Mouse (Mus musculus): ENCODE data around the gene Gga1. TPM values are rescaled to one million over a fixed set of nuclear protein-coding genes. Genes with fewer than 3 reads are reported as not detected.
A peak's percentile ranks its signal among the peaks of the same experiment; 100 is the strongest.

The Gga1 gene
- polyA plus RNA-seq, 1 experiment: 56.5 TPM

DNA sequence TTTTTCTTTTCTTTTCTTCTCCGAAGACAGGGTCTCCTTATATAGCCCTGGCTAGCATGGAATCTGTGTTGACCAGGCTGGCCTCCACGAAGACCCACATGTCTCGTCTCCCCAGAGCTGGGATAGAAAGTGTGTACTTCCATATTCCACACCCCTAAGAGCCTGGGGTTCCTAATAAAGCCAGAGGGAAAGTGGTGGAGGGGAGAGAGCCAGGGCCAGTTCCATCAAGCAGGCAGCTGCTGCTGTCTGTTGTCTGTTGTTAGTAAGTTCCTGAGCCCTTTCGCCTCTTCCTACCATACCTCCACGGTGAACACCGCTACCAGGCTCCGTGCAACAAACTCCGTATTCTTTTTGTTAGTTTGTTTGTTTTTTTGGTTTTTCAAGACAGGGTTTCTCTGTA lies 51.5 kb downstream of the Gga1 start:
- H3K4me3 ChIP-seq (ENCODE audit: insufficient read depth, low read depth, low read length): no peak overlapping the region
- TF ChIP-seq CTCF (conservative IDR thresholded peaks at IDR 0.05; ENCODE audit: insufficient read depth, insufficient read length, low read depth, low read length): no peak
- TF ChIP-seq POLR2A (IDR thresholded peaks at IDR 0.05; ENCODE audit: low read depth, low read length): no peak
- H3K36me3 ChIP-seq (ENCODE audit: control insufficient read depth, insufficient read depth, low read length): no peaks in the 10 kb centered on the region
- 60% methylated on average over 8 of the region's 8 CpGs for WGBS
- DNase-seq: no peak
- H3K27ac ChIP-seq (ENCODE audit: insufficient read depth, low read depth, low read length): no peak overlapping the region
- H3K27me3 ChIP-seq (replicated peaks; ENCODE audit: control insufficient read depth, insufficient read depth, low read length): no peaks in the 10 kb centered on the region
- H3K4me1 ChIP-seq (ENCODE audit: control insufficient read depth, insufficient read depth, low read length): peaks cover 21% of the 10 kb centered on the region

DNA sequence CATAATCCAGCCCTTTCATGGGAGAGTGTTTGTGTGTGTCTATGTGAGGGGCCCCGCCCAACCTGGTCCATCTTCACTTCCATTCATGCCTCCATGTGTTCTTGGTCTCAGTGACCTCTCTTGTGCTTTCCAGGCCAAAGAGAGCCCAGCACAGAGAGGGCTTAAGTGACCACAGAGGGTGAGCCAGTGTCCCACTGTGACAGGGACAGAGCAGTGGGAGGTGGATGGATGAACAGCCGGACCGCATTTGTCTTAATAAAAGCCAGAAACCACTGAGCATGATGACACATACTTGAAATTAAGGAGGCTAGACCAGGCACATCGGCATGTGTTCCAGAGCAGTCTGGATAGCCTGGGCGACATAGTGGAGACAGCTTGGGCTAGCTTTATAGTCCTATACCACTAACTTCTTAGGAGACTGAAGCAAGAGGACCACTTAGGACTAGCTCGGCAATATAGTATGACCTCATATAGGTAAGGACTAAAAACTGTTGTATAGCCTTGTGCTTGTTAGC lies 53.3 kb downstream of the Gga1 start:
- TF ChIP-seq CTCF (conservative IDR thresholded peaks at IDR 0.05; ENCODE audit: insufficient read depth, insufficient read length, low read depth, low read length) (no peak), POLR2A (IDR thresholded peaks at IDR 0.05; ENCODE audit: low read depth, low read length) (no peak)
- Histone ChIP-seq H3K4me1 (ENCODE audit: control insufficient read depth, insufficient read depth, low read length) (peaks cover 18% of the 10 kb centered on the region), H3K27me3 (replicated peaks; ENCODE audit: control insufficient read depth, insufficient read depth, low read length) (no peaks in the 10 kb centered on the region), H3K36me3 (ENCODE audit: control insufficient read depth, insufficient read depth, low read length) (no peaks in the 10 kb centered on the region), H3K27ac (ENCODE audit: insufficient read depth, low read depth, low read length) (no peak overlapping the region), H3K4me3 (ENCODE audit: insufficient read depth, low read depth, low read length) (no peak overlapping the region)
- 95% methylated on average over 6 of the region's 6 CpGs for WGBS
- DNase-seq: no peak

DNA sequence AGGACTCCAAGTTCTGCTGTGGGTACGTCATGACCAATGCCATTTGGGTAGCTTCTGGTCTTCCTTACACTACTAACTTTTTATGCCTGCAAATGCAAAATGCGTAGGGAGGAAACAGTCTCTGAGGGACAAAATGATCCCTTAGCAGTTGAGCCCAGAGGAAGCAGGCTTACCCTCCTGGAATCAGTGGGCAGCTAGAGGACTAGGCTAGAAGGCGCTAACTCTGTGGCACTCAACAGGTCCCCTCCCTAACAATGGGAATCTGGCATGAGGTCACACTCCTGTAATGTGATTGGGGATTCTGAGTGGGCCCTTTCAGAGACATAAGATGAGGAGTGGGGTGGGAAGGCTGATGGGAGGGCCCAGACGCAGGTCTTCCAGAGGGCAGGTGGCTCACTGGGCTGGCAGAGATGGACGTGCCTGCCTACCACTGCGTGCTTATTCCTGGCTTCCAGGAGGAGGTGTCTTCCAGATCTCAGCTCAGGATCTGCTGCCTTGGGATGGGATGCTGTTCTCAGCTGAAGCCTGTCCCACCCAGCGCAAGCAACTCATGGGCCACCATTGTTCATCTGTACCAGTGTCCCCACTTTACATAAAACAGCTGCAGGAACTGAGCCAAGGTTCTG lies 53.9 kb downstream of the Gga1 start:
- WGBS: 95% methylated on average over 7 of the region's 7 CpGs
- TF ChIP-seq POLR2A (IDR thresholded peaks at IDR 0.05; ENCODE audit: low read depth, low read length): no peak
- TF ChIP-seq CTCF (conservative IDR thresholded peaks at IDR 0.05; ENCODE audit: insufficient read depth, insufficient read length, low read depth, low read length): no peak
- no peak for DNase-seq
- H3K4me1 ChIP-seq (ENCODE audit: control insufficient read depth, insufficient read depth, low read length): peaks cover 15% of the 10 kb centered on the region
- H3K4me3 ChIP-seq (ENCODE audit: insufficient read depth, low read depth, low read length): no peak overlapping the region
- H3K27ac ChIP-seq (ENCODE audit: insufficient read depth, low read depth, low read length): no peak overlapping the region
- H3K36me3 ChIP-seq (ENCODE audit: control insufficient read depth, insufficient read depth, low read length): no peaks in the 10 kb centered on the region
- H3K27me3 ChIP-seq (replicated peaks; ENCODE audit: control insufficient read depth, insufficient read depth, low read length): no peaks in the 10 kb centered on the region

DNA sequence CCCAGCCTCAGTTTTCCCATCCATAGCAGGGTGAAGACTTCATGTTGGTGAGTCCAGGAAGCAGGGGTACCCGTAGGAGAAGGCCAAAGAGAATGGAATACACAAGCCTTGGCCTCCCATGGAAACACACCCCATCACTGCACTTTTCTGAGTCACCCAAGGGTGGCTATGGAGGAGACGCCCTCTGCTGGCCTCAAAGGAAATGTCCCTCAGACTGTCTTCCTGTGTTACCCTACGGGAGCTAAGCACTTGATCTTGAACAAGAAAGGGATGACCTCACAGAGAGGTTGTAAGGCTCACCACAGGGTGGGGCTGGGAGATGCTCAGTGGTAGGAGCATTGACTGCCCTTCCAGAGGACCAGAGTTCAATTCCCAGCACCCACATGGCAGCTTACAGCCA lies 54.6 kb downstream of the Gga1 start:
- H3K4me1 ChIP-seq (ENCODE audit: control insufficient read depth, insufficient read depth, low read length): peaks cover 12% of the 10 kb centered on the region
- WGBS: 22% methylated on average over 3 of the region's 3 CpGs
- TF ChIP-seq CTCF (conservative IDR thresholded peaks at IDR 0.05; ENCODE audit: insufficient read depth, insufficient read length, low read depth, low read length) (peak; percentile 88), POLR2A (IDR thresholded peaks at IDR 0.05; ENCODE audit: low read depth, low read length) (no peak)
- peak; percentile 70 for DNase-seq
- H3K36me3 ChIP-seq (ENCODE audit: control insufficient read depth, insufficient read depth, low read length): no peaks in the 10 kb centered on the region
- H3K27ac ChIP-seq (ENCODE audit: insufficient read depth, low read depth, low read length): no peak overlapping the region
- no peaks in the 10 kb centered on the region for H3K27me3 ChIP-seq (replicated peaks; ENCODE audit: control insufficient read depth, insufficient read depth, low read length)
- no peak overlapping the region for H3K4me3 ChIP-seq (ENCODE audit: insufficient read depth, low read depth, low read length)

DNA sequence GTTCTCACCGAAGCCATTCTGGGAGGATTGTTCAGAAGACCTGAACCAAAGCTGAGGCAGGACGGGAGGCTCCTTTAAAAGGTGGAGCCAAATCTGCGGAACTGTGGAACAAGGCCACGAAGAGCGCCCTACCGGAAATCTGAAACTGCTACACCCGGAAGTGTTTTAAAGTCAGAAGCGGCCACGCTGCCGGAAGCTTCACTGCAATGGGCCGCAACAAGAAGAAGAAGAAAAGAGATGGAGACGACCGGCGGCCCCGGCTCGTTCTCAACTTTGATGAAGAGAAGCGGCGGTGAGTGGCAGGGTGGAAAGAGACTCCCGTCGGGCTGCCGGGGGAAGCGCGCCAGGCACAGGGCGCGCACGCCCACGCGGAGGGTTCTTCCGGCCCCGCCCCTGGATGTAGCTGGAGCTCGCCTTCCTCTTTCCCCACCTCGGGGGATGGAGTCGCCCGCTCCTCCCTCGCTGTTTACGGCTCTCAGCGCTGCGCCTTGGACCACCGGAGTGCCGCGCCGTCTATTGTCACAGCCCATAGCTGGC lies 57.9 kb downstream of the Gga1 start, which contains the start of gene Nol12:
Gene Nol12, plus strand, starts transcription at position 150 of the 537 bp plus-strand sequence.
- under 1% methylated on average over 42 of the region's 42 CpGs for WGBS
- 0 out of 2 replicates have a peak, but pooled peaks cover 4% of the 10 kb centered on the region for H3K4me1 ChIP-seq (ENCODE audit: control insufficient read depth, insufficient read depth, low read length)
- peak within 1 kb of the TSS; percentile 83 for H3K4me3 ChIP-seq (ENCODE audit: insufficient read depth, low read depth, low read length)

DNA sequence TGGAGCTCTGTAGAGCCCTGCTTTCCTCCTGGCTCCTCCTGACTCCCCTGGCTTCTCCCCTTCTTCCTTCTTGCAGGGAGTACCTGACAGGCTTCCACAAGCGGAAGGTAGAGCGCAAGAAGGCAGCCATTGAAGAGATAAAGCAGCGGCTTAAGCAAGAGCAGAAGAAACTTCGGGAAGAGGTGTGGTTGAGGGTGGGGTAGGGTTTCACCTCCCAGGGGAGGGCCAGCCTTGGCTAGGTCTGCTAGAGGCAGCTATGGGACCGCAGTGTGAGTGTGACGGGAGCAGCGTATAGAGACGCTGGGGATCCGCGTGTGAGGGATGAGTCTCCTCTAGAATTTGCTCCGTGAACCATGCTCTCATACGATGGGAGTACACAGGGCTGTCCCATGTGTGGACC lies 59.4 kb downstream of the Gga1 start:
- TF ChIP-seq POLR2A (IDR thresholded peaks at IDR 0.05; ENCODE audit: low read depth, low read length) (no peak), CTCF (conservative IDR thresholded peaks at IDR 0.05; ENCODE audit: insufficient read depth, insufficient read length, low read depth, low read length) (no peak)
- H3K4me3 ChIP-seq (ENCODE audit: insufficient read depth, low read depth, low read length): no peak overlapping the region
- 89% methylated on average over 12 of the region's 12 CpGs for WGBS
- 0 out of 2 replicates have a peak, but pooled peaks cover 4% of the 10 kb centered on the region for H3K4me1 ChIP-seq (ENCODE audit: control insufficient read depth, insufficient read depth, low read length)
- H3K27ac ChIP-seq (ENCODE audit: insufficient read depth, low read depth, low read length): no peak overlapping the region
- H3K36me3 ChIP-seq (ENCODE audit: control insufficient read depth, insufficient read depth, low read length): no peaks in the 10 kb centered on the region
- no peaks in the 10 kb centered on the region for H3K27me3 ChIP-seq (replicated peaks; ENCODE audit: control insufficient read depth, insufficient read depth, low read length)
- no peak for DNase-seq

More for the DNA sequence above, 57.9 kb downstream of the Gga1 start, which contains the start of gene Nol12:
- Histone ChIP-seq H3K27me3 (replicated peaks; ENCODE audit: control insufficient read depth, insufficient read depth, low read length) (no peaks in the 10 kb centered on the region), H3K36me3 (ENCODE audit: control insufficient read depth, insufficient read depth, low read length) (no peaks in the 10 kb centered on the region), H3K27ac (ENCODE audit: insufficient read depth, low read depth, low read length) (peak within 1 kb of the TSS; percentile 37; the same call in 1 of the 2 replicates)
- peak; percentile 93 for DNase-seq
- TF ChIP-seq POLR2A (IDR thresholded peaks at IDR 0.05; ENCODE audit: low read depth, low read length): peak; percentile 20
- TF ChIP-seq CTCF (conservative IDR thresholded peaks at IDR 0.05; ENCODE audit: insufficient read depth, insufficient read length, low read depth, low read length): 0 out of 2 replicates have a peak, but pooled peaks have one; percentile 5

DNA sequence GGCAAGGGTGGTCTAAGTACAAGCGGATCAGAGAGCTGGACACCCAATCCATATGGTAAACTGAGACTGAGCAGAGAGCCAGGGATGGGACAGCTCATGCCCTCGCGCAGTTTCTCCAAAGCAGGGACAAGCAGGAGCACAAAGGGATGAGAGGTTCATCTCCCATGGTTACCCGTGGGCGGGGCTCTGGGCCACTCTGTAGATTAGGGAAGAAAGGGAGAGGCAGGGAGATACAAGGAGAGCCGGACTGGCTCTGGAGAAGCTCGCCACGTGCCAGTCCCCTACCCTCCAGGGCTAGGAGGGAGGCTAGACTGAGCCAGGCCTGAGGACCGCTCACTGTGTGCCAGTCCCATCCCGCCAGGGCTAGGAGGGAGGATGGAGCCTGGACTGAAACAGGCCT lies 60.3 kb downstream of the Gga1 start:
- Histone ChIP-seq H3K36me3 (ENCODE audit: control insufficient read depth, insufficient read depth, low read length) (no peaks in the 10 kb centered on the region), H3K4me1 (ENCODE audit: control insufficient read depth, insufficient read depth, low read length) (0 out of 2 replicates have a peak, but pooled peaks cover 4% of the 10 kb centered on the region), H3K27me3 (replicated peaks; ENCODE audit: control insufficient read depth, insufficient read depth, low read length) (no peaks in the 10 kb centered on the region), H3K27ac (ENCODE audit: insufficient read depth, low read depth, low read length) (no peak overlapping the region), H3K4me3 (ENCODE audit: insufficient read depth, low read depth, low read length) (no peak overlapping the region)
- 95% methylated on average over 10 of the region's 10 CpGs for WGBS
- no peak for DNase-seq
- TF ChIP-seq POLR2A (IDR thresholded peaks at IDR 0.05; ENCODE audit: low read depth, low read length): no peak
- no peak for TF ChIP-seq CTCF (conservative IDR thresholded peaks at IDR 0.05; ENCODE audit: insufficient read depth, insufficient read length, low read depth, low read length)

All from kidney, adult 2 months (tissue).